Mouse (Mus musculus) layer of hippocampus, postnatal 25 days (tissue): ENCODE measurements around the gene A830031A19Rik. TPM values are rescaled to one million over a fixed set of nuclear protein-coding genes. Genes with fewer than 3 reads are reported as not detected.

Source experiments
- DNase-seq, 2 experiments: peaks; one replicate each; pipeline ENCODE4 v3.0.0; 2022; ENCODE audit warnings: mixed read lengths in 2 of 2, low spot score in 1 of 2; ENCODE audit errors: extremely low spot score in 1 of 2
- total RNA-seq, 2 experiments: library from RNA; stranded (reverse); gene quantifications; 2 replicates each; pipeline ENCODE4 v1.2.3; 2021

A830031A19Rik gene
- total RNA-seq, 2 experiments from 2014 or later = 0.37 to 1.7 TPM

GRCm38 (mm10) chr11:24096483-24096882 is 21.6 kb upstream of the A830031A19Rik start:
- DNase-seq = no peak

GRCm38 (mm10) chr11:24095656-24096353 is 21.0 kb upstream of the A830031A19Rik start:
- DNase-seq = no peak

- DNase-seq = no peak
Observed at GRCm38 (mm10) chr11:24095236-24095635, 20.4 kb upstream of the A830031A19Rik start.

DNA sequence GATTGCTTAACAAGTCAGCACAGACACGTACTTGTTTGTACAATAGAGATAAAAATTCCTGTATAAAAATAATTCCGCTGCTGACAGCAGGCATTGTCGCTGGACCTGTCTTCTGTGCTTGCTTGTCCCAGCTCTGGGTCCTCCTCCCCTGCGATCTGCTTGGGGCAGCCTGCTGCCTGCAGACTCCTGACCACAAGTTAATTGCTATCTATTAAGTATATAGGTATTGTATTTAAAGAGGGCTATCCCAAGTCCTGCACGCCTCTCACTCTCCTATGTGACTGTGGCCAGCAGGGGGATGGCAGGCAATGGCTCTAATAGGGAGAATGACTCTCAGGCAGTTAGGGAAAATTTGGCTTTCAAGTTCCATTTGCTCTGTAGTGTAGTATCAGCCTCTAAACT is 19.2 kb upstream of the A830031A19Rik start:
- no peak for DNase-seq

DNA sequence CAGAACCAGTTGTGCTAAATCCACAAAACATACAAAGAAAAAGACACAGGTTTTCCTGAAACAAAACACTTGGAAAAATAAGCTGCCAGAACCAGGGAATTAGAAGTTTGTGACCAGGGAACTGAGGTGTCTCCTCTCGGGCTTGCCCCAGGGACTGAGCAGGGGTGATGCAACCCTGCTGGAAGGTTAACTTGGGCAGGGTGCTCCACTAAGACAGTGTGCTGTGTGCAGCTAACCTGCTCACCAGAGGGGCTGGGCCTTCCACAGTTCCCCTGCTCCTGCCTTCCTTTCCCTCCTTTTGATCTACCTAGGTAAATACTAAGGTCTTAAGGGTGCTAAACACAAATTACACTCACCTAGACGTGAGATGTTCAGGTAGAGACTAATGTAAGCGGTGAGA is 17.8 kb upstream of the A830031A19Rik start:
- DNase-seq = no peak

DNA sequence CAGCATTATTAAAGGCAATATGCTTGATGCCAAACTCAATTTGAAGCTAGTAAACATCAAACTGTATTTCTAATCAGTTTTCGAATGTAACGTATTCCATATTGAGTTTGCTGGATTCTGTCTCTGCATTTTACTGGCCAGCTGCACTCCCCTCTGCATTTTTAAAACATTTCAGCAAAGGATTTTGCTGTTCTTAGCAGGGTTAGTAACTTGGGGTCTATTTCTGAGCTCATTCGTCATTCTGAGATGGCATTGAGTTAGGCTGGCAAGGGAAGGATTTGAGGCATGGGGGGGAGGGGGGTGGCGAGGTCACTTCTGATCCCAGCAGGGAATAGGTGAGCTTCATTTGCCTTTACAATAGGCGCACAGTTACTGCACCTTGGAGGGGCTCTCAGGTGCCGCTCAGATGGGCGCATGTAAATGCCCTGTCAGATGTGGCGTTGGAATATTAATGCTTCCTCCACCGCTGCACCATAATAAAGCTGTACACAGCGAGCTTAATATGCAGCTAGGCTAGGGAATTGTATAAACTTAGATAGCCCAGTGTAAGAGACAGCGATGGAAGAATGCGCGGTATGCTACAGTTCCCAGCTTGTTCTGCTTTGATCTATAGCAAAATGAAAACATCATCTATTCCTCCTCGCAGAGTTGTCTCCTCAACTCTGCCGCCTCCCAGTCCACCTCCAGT is 16.7 kb upstream of the A830031A19Rik start:
- no peak for DNase-seq

DNA sequence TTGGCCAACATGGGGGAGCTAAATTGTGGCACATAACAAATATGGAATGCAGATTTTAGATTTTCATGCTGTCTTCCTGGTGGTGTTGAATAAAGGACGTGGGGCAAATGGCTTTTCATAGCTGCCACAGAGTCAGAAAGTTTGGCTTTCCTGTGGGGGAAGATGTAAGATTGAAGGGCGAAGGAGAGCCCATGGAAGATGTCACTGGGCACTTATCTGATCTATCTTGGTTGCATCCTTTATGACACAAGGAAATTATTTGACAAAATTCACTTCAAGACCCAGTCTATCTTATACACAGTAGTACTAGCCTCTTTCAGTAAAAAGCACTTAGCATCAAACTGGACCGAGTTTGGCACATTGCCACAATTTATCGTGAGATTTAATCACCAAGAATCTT is 15.6 kb upstream of the A830031A19Rik start:
- DNase-seq = no peak

GRCm38 (mm10) chr11:24087069-24087468 is 12.2 kb upstream of the A830031A19Rik start:
- DNase-seq = no peak

DNA sequence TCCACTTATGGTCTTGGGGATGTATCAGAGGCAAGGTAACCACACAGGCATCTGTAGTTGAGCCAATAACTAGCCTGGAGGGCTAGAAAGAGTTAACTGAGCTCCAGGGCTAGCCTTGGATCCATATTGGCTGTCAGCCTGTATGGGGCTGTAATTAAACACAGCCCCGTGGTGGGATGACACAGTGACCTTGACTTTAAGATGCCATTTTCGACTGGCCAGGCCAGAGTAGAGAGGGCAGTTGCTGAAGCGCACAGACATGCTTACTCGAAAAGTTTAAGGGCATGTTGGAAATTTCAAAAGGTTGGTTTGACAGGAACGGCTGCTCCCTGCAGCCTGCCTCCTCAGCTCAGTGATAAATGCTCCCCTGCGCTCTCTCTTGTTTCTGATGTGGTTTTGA is 11.1 kb upstream of the A830031A19Rik start:
- DNase-seq = no peak

DNA sequence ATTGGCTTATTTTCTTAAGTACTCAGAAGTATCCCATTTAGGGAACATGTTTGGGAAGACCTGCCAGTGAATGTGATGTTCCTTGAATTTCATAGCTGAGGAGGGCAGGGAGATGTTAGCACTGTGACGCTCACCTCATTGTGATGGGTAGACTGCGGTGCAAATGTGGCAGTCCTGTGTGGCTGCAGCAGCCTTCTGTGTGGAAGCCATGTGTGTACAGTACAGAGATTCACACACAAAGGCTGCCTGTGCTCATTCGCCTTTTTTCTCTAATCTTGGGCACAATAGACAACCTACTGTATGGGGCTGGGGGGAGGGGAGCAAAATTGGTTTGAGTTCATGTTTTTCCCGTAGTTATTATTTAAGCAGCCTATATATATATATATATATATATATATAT is 9.7 kb upstream of the A830031A19Rik start:
- no peak for DNase-seq

DNA sequence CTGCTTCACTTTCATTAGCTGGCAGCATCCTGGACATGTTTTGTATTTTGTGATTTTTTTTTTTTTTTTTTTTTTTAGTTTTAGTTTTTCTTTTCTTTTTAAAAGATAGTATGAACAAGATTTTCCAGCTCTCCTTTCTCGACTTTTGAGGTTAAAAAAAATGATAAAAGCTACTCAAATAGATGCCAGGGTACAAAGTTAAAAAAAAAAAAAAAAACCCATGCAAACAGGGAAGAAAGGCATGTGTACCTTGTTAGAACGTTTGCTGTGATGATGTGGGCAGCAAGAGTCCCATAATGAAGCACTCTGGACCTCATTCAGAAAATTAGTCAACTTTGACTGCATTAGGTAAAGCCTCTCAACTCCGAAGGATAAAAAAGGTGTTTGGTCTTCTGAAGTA is 9.2 kb upstream of the A830031A19Rik start:
- no peak for DNase-seq

GRCm38 (mm10) chr11:24083423-24083822 is 8.6 kb upstream of the A830031A19Rik start:
- DNase-seq = no peak

DNA sequence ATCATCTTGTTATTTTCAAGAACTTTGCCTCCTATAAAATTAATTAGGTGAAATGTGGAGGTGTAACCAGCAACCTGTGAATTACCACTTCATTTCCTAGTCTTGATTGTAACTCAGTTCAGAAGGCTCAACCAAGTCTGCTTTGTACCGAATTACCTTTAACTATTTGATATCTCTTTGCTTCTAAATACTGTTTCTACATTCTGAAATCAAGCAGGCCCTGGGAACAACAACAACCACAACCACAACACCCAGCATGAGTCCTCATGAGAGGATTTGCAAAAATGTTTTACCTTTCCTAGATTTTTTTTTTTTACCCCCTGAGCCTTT is 8.2 kb upstream of the A830031A19Rik start:
- no peak for DNase-seq

DNA sequence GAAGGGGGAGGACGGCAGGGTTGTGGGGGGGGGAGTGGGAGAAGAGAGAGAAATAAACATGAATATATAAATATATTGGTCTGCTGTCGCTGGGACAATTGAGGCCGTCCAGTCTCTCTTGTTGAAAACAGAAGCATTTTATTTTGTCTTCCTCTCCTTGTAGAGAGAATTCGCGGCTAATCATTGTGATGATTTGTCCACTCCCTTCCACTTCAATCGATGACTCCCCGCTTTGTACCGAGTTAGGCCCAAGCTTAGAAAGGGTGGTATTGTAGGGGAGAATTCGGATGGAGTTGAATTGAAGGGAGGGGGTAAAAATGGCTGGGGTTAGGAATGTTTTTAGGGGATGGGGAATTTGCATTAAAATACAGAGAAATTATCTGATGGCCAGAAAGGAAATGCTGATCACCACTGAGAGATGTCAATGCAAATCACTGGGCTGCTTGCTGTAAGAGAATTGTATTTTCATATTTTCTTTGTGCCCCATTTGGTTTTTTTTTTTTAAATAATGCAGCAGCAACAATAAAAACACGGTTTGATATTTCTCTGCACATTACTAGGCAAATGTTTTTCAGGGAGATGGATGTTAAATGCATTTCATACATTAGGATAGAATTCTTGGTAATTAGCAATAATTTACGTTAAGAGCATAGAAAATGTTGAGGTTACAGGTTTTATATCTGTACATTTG is 7.7 kb upstream of the A830031A19Rik start:
- DNase-seq = peak in 1 of 2 experiments; percentile 8

GRCm38 (mm10) chr11:24081687-24082384 is 7.0 kb upstream of the A830031A19Rik start:
- no peak for DNase-seq

- DNase-seq = peak in 1 of 2 experiments; percentile 66
Observed at GRCm38 (mm10) chr11:24081016-24081686, 6.3 kb upstream of the A830031A19Rik start.

DNA sequence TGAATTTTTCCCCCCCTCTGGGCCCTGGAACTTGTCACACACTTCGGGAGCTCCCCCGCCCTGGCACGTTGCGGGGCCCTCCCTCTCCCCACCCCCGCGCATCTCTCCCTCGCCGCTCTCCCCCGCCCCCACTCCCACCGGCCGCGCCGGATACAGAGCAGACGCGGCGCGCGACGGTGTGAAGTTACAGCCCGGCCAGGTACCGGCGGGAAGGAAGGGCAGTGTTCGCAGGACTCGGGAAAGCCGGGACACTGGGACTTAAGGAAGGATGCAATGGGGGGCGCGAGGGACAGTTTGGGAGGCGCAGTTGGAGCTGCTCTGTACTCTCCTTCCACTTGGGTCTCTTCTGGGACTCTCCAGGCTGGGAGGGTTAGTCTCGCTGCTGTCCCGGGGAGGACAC is 5.7 kb upstream of the A830031A19Rik start:
- DNase-seq = peak in 1 of 2 experiments; percentile 59

- no peak for DNase-seq
Observed at GRCm38 (mm10) chr11:24079392-24080391, 4.8 kb upstream of the A830031A19Rik start.

DNA sequence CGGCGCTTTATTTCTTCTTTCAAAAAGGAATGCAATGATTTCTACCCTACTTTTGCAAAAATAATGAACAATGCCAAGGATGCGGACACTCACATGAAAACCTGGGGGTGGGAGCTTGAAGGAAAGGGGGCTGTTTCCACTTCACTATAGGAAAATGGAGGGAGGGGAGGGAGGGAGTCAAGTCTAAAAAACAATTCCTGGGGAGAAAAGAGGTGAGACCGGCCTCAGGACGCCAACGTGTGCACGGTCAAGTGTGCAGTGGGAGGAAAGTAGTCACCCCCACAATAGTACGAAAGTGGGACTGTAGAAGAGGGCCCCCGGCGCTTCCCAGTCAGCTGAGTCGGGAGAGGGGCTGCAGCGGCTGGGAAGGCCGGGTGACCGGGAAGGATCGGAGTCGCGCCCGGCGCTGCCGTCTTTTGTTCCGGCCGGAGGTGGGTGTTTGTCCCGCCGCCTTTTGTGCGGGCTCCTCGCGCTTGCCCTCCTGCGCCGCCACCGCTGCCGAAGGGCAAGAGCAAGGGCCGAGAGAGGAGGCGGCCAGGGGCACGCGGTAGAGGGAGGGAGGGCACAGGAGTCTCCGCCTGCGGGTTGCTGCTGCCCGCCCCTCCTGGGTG is 4.0 kb upstream of the A830031A19Rik start:
- DNase-seq = no peak
